Mouse (Mus musculus): ENCODE results near the gene Tspan9. TPM values are rescaled to one million over a fixed set of nuclear protein-coding genes. Genes with fewer than 3 reads are reported as not detected.

The Tspan9 gene
- polyA plus RNA-seq, 1 experiment from 2014 or later = 130 TPM

DNA sequence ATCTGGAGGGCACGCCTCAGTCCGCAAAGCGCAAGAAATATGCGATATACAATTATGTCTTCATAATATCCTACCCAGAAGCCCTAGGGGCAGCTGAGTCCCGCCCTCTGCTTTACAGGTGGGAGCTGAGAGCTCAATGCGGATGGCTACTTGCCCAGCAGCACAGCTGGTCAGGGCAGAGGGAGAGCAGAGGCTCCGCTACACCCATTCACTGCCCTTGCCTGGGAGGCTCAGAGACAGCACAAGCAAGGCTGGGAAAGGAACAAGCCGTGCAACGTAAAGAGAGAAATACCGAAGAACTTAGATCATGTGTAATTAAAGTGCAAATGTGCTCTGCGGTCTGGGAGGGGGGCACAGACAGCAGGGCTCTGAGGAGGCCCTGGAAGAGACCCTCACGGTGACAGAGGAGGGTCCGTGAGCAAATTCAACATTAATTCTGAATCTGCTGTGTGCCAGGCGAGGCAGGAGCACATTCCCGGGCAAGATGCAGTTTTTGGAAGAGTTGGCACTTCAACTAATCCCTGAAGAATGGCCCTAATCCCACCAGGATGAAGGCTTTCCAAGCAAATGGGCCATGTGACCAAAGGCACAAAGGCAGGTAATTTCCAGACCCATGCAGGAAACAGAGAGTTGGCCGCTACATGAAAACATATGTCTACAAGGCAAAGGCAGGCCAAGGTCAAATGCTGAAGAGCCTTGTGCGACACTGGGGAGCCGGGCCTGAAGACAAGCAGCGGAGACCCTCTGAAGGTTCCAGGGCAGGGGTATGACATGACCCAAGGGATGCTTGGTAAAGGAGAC, 73.1 kb downstream of the Tspan9 start:
- Histone ChIP-seq H3K4me1 (ENCODE audit: control insufficient read depth, insufficient read depth, low read length) (peaks cover 30% of the 10 kb centered on the region), H3K27ac (replicated peaks; ENCODE audit: low read depth, low read length) (peak overlapping the region; percentile 73), H3K9me3 (ENCODE audit: control insufficient read depth, low read length) (no peaks in the 10 kb centered on the region), H3K27me3 (replicated peaks; ENCODE audit: control insufficient read depth, insufficient read depth, low read length) (no peaks in the 10 kb centered on the region), H3K9ac (ENCODE audit: low read depth, low read length) (no peak overlapping the region), H3K4me3 (ENCODE audit: low read depth, low read length) (no peak overlapping the region), H3K4me2 (ENCODE audit: low read depth, low read length) (no peak overlapping the region), H3K36me3 (ENCODE audit: control insufficient read depth, insufficient read depth, low read length) (no peaks in the 10 kb centered on the region; the same call in 1 of the 2 replicates)
- DNase-seq (ENCODE audit: low spot score) (peak; percentile 82), ATAC-seq (ENCODE audit: low read depth) (peak; percentile 76)
- 57% methylated on average over 19 of the region's 19 CpGs for WGBS

DNA sequence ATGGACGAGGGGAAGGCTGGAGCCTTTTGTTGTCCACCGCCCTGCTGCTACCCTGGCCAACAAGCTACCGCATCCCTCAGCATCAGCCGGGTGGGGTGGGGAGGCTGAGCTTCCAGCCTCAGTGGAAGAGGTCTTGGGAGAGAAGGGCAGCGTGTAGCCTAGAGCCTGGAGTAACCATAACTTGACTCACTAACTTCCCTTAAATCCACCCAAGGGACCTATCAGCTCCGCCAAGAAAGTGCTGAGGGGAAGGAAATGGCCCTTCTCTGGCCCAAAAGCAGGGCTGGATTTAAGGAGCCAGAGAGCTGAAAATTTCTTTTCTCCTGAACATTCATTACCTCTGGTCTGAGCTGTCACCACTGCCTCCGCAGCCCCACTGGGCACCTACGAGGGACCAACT, 75.2 kb downstream of the Tspan9 start:
- Histone ChIP-seq H3K27me3 (replicated peaks; ENCODE audit: control insufficient read depth, insufficient read depth, low read length) (no peaks in the 10 kb centered on the region), H3K27ac (replicated peaks; ENCODE audit: low read depth, low read length) (no peak overlapping the region), H3K4me3 (ENCODE audit: low read depth, low read length) (no peak overlapping the region), H3K4me2 (ENCODE audit: low read depth, low read length) (no peak overlapping the region), H3K9me3 (ENCODE audit: control insufficient read depth, low read length) (no peaks in the 10 kb centered on the region), H3K9ac (ENCODE audit: low read depth, low read length) (no peak overlapping the region), H3K4me1 (ENCODE audit: control insufficient read depth, insufficient read depth, low read length) (peaks cover 30% of the 10 kb centered on the region), H3K36me3 (ENCODE audit: control insufficient read depth, insufficient read depth, low read length) (no peaks in the 10 kb centered on the region; the same call in 1 of the 2 replicates)
- ATAC-seq (ENCODE audit: low read depth) = no peak
- 87% methylated on average over 7 of the region's 8 CpGs for WGBS
- DNase-seq (ENCODE audit: low spot score) = no peak

DNA sequence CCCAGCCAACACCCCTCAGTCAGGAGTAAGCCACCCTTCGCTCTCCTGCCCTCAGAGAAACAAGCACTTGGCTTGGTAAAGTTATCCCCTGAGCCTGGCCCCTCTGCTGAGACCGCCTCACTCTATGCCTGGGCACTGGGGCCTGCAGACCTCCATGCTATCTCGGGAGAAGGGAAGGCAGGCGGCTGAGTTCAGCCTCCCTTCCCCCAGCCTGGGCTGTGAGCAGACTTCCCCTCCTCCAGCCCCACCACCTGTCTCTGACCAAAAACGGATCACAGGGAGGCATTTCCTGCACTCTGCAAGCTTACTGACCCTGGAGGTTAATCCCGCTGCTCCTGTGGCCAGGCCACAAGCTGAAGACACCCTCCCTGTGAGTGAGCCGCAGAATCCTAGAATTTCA, 77.4 kb downstream of the Tspan9 start:
- Histone ChIP-seq H3K4me2 (ENCODE audit: low read depth, low read length) (no peak overlapping the region), H3K9me3 (ENCODE audit: control insufficient read depth, low read length) (no peaks in the 10 kb centered on the region), H3K36me3 (ENCODE audit: control insufficient read depth, insufficient read depth, low read length) (no peaks in the 10 kb centered on the region; the same call in 1 of the 2 replicates), H3K27ac (replicated peaks; ENCODE audit: low read depth, low read length) (peak overlapping the region; percentile 35; the same call in 1 of the 2 replicates), H3K27me3 (replicated peaks; ENCODE audit: control insufficient read depth, insufficient read depth, low read length) (no peaks in the 10 kb centered on the region), H3K9ac (ENCODE audit: low read depth, low read length) (no peak overlapping the region), H3K4me1 (ENCODE audit: control insufficient read depth, insufficient read depth, low read length) (peaks cover 26% of the 10 kb centered on the region), H3K4me3 (ENCODE audit: low read depth, low read length) (no peak overlapping the region)
- DNase-seq (ENCODE audit: low spot score) = peak; percentile 77
- 22% methylated on average over 6 of the region's 7 CpGs for WGBS
- peak; percentile 58; the same call in 1 of the 2 replicates for ATAC-seq (ENCODE audit: low read depth)

DNA sequence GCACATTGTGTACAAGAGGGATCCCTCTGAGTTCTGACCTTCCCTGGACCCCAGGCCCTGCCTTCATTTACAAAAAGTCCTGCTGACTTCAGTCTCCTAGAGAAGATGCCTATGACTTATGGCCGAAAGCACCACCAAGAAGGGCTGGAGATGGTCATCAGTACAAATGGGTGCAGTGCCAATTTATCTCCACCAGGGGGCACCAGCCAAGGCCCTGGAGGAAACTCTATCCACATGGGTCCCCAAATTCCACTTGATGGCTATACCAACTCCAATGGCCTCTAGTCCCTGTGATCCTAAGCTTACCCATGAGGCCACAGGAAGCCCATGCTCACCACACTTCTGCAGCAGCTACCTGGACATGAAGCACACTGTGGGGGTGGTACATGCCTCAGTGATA, 79.9 kb downstream of the Tspan9 start:
- H3K9me3 ChIP-seq (ENCODE audit: control insufficient read depth, low read length) = no peaks in the 10 kb centered on the region
- WGBS = 87% methylated on average over 1 of the region's 1 CpGs
- peaks cover 12% of the 10 kb centered on the region for H3K4me1 ChIP-seq (ENCODE audit: control insufficient read depth, insufficient read depth, low read length)
- H3K27me3 ChIP-seq (replicated peaks; ENCODE audit: control insufficient read depth, insufficient read depth, low read length) = no peaks in the 10 kb centered on the region
- H3K9ac ChIP-seq (ENCODE audit: low read depth, low read length) = no peak overlapping the region
- H3K27ac ChIP-seq (replicated peaks; ENCODE audit: low read depth, low read length) = no peak overlapping the region
- ATAC-seq (ENCODE audit: low read depth) (no peak), DNase-seq (ENCODE audit: low spot score) (no peak)
- no peak overlapping the region for H3K4me3 ChIP-seq (ENCODE audit: low read depth, low read length)
- H3K4me2 ChIP-seq (ENCODE audit: low read depth, low read length) = no peak overlapping the region
- no peaks in the 10 kb centered on the region for H3K36me3 ChIP-seq (ENCODE audit: control insufficient read depth, insufficient read depth, low read length)

DNA sequence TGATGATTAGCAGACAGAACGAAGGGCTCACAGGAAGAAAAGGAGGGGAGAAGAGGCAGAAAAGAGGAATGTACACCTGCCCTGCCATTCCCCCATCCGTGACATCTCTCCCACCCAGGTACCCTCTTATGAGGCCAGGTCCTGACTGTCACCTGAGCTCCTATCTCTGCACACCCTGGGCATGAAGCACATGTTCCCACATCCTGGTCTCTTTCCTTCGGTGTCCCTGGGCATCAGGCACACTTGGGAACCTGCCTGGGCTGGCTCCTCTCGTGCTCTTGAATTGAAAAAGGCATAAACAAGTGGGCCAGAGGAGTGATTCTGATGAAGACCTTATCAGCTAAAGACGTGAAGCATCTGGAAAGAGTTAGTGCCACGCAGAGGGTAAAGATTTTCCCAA, 80.6 kb downstream of the Tspan9 start:
- 69% methylated on average over 6 of the region's 6 CpGs for WGBS
- Histone ChIP-seq H3K9me3 (ENCODE audit: control insufficient read depth, low read length) (no peaks in the 10 kb centered on the region), H3K27ac (replicated peaks; ENCODE audit: low read depth, low read length) (no peak overlapping the region), H3K27me3 (replicated peaks; ENCODE audit: control insufficient read depth, insufficient read depth, low read length) (no peaks in the 10 kb centered on the region), H3K4me1 (ENCODE audit: control insufficient read depth, insufficient read depth, low read length) (peaks cover 12% of the 10 kb centered on the region), H3K36me3 (ENCODE audit: control insufficient read depth, insufficient read depth, low read length) (no peaks in the 10 kb centered on the region), H3K4me2 (ENCODE audit: low read depth, low read length) (no peak overlapping the region), H3K4me3 (ENCODE audit: low read depth, low read length) (no peak overlapping the region), H3K9ac (ENCODE audit: low read depth, low read length) (no peak overlapping the region)
- ATAC-seq (ENCODE audit: low read depth) (no peak), DNase-seq (ENCODE audit: low spot score) (no peak)

DNA sequence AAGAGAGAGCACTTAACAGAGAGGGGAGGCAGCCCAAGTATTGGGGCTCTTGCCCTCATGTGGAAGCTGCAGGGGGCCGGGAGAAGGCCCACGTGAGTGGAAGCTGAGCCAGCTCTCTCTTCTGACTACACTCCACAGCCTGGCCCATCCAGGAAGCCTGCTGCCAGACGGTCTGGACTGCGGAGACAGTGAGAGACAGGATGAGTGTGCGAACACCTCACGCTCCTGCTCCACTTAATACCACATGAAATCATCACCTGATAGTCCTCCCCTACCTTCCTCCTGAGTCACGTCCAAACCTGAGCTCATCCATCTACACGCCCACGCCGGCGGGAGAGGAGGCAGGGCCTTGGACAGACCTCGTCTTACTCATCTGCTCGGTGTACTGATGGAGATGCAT, 81.2 kb downstream of the Tspan9 start:
- Histone ChIP-seq H3K27me3 (replicated peaks; ENCODE audit: control insufficient read depth, insufficient read depth, low read length) (no peaks in the 10 kb centered on the region), H3K4me3 (ENCODE audit: low read depth, low read length) (no peak overlapping the region), H3K4me1 (ENCODE audit: control insufficient read depth, insufficient read depth, low read length) (peaks cover 12% of the 10 kb centered on the region), H3K9ac (ENCODE audit: low read depth, low read length) (no peak overlapping the region), H3K27ac (replicated peaks; ENCODE audit: low read depth, low read length) (no peak overlapping the region), H3K36me3 (ENCODE audit: control insufficient read depth, insufficient read depth, low read length) (no peaks in the 10 kb centered on the region), H3K4me2 (ENCODE audit: low read depth, low read length) (no peak overlapping the region), H3K9me3 (ENCODE audit: control insufficient read depth, low read length) (no peaks in the 10 kb centered on the region)
- ATAC-seq (ENCODE audit: low read depth) (no peak), DNase-seq (ENCODE audit: low spot score) (no peak)
- 89% methylated on average over 13 of the region's 13 CpGs for WGBS

DNA sequence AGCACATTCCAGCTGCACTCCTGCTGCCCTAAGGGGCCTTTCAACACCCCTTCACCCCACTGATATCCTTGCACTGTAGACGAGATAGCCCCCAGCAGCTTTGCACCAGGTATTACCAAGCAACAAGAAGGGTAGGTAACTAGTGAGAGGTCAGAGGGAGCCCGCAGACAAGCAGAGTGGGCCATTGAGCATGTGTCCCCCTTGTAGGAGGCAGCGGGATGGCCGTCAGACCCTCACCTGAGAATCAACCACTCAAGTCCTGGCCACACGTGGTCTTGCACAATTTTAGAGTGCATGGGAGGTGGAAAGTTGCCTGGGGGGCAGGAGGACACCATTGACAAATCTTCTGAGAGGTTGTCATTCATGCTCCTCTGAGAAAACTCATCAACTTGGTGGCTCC, 82.1 kb downstream of the Tspan9 start:
- Histone ChIP-seq H3K4me2 (ENCODE audit: low read depth, low read length) (no peak overlapping the region), H3K4me3 (ENCODE audit: low read depth, low read length) (no peak overlapping the region), H3K9me3 (ENCODE audit: control insufficient read depth, low read length) (no peaks in the 10 kb centered on the region), H3K9ac (ENCODE audit: low read depth, low read length) (no peak overlapping the region), H3K27me3 (replicated peaks; ENCODE audit: control insufficient read depth, insufficient read depth, low read length) (no peaks in the 10 kb centered on the region), H3K27ac (replicated peaks; ENCODE audit: low read depth, low read length) (no peak overlapping the region), H3K4me1 (ENCODE audit: control insufficient read depth, insufficient read depth, low read length) (peaks cover 10% of the 10 kb centered on the region), H3K36me3 (ENCODE audit: control insufficient read depth, insufficient read depth, low read length) (no peaks in the 10 kb centered on the region)
- ATAC-seq (ENCODE audit: low read depth) (no peak), DNase-seq (ENCODE audit: low spot score) (no peak)
- WGBS = 81% methylated on average over 5 of the region's 5 CpGs

DNA sequence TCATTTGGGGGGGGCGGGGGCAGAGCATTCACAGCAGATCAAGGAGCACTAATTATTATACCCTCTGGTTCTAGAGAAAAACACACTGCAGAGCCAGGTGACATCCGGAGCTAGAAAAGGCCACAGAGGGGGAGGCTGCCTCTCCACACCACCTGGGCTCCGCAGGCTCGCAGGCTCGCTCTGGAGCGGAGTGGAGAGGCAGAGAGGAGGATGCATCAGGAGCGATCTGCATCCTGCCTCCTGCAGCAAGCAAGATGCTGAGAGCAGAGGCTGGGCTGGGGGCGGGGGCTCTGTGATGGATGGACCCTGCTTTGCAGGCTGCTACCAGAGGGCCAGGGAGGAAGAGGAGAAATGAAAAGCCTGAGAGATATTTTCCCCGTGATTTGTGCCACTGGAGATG, 84.8 kb downstream of the Tspan9 start:
- no peak for ATAC-seq (ENCODE audit: low read depth)
- Histone ChIP-seq H3K36me3 (ENCODE audit: control insufficient read depth, insufficient read depth, low read length) (no peaks in the 10 kb centered on the region), H3K4me1 (ENCODE audit: control insufficient read depth, insufficient read depth, low read length) (no peaks in the 10 kb centered on the region), H3K9ac (ENCODE audit: low read depth, low read length) (no peak overlapping the region), H3K4me3 (ENCODE audit: low read depth, low read length) (no peak overlapping the region), H3K4me2 (ENCODE audit: low read depth, low read length) (no peak overlapping the region), H3K27ac (replicated peaks; ENCODE audit: low read depth, low read length) (no peak overlapping the region), H3K27me3 (replicated peaks; ENCODE audit: control insufficient read depth, insufficient read depth, low read length) (no peaks in the 10 kb centered on the region), H3K9me3 (ENCODE audit: control insufficient read depth, low read length) (no peaks in the 10 kb centered on the region)
- DNase-seq (ENCODE audit: low spot score) = no peak
- WGBS = 32% methylated on average over 9 of the region's 9 CpGs

DNA sequence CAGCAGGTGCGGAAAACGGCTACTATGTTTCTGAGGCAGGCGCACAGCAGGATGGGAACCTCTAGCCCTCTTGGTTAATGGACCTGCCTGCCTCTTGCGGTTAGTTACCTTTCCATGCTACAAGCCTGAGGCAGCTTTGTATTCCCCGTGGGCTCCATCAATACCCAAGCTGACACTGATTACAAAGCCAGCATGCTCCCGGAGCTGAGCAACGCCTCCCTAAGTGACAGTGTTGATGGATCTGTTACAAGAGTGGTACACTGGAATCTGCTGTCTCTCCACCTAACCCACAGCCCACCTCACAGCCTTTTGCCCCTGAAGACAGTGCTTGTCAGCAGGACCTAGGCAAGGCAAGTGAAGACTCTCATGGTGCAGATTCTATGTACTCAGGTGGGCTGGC, 85.2 kb downstream of the Tspan9 start:
- Histone ChIP-seq H3K4me1 (ENCODE audit: control insufficient read depth, insufficient read depth, low read length) (peaks cover 4% of the 10 kb centered on the region), H3K4me3 (ENCODE audit: low read depth, low read length) (no peak overlapping the region), H3K27me3 (replicated peaks; ENCODE audit: control insufficient read depth, insufficient read depth, low read length) (no peaks in the 10 kb centered on the region), H3K9me3 (ENCODE audit: control insufficient read depth, low read length) (no peaks in the 10 kb centered on the region), H3K4me2 (ENCODE audit: low read depth, low read length) (no peak overlapping the region), H3K27ac (replicated peaks; ENCODE audit: low read depth, low read length) (no peak overlapping the region), H3K9ac (ENCODE audit: low read depth, low read length) (no peak overlapping the region), H3K36me3 (ENCODE audit: control insufficient read depth, insufficient read depth, low read length) (no peaks in the 10 kb centered on the region)
- 62% methylated on average over 6 of the region's 7 CpGs for WGBS
- DNase-seq (ENCODE audit: low spot score) (no peak), ATAC-seq (ENCODE audit: low read depth) (no peak)
